In the genomic region with DNA sequence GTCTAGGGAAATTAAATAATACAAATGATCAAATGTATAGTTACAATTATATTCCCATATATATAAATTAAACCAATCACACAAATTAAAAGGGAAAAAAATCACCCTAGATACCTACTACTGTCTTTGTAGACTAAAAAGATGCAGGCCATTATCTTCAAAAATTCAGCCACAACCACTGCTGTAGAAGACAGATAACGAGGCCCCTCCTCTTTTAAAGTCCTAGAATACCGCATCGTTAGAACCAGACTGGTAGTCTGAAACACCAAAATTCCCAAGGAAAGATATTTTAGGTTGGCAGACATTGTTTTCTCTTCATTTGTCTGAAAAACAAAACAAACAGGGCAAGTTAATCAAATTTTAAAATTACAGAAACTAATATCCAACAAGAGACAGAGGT, we compare ENCODE assay signal across 29 mouse cellular contexts. TPM values are rescaled to one million over a fixed set of nuclear protein-coding genes. Genes with fewer than 3 reads are reported as not detected.
DNase-seq lines count a peak whose midpoint lies in the region; ATAC-seq and TF ChIP-seq lines count a peak whose summit lies in the region.
"Had no signal": no experiment of that assay in that cellular context is flagged by ENCODE, and none has a peak within 500 bp of the region (broad histone marks: within the 10 kb centered on the region; RNA-seq: fewer than 3 reads in every experiment).

No protein-coding gene starts in this region.

- TF ChIP-seq EP300 in stomach, postnatal 0 days (optimal IDR thresholded peaks at IDR 0.05), result no peak

- no peaks in the 10 kb centered on the region for H3K4me1 ChIP-seq in stomach, embryonic 15.5 days
- H3K4me1 ChIP-seq in stomach, postnatal 0 days (replicated peaks; ENCODE audit: control insufficient read depth, insufficient read depth), result no peaks in the 10 kb centered on the region
- H3K4me1 ChIP-seq in liver, embryonic 13.5 days (replicated peaks), result peaks cover 44% of the 10 kb centered on the region
- H3K4me1 ChIP-seq: forebrain, embryonic 15.5 days; limb, embryonic 15.5 days; midbrain, embryonic 15.5 days had no signal

- no peak overlapping the region for H3K4me2 ChIP-seq in stomach, embryonic 15.5 days
- H3K4me2 ChIP-seq in stomach, postnatal 0 days (replicated peaks; ENCODE audit: low read depth), result no peak overlapping the region
- H3K4me2 ChIP-seq in liver, embryonic 13.5 days, result peak overlapping the region; percentile 71
- H3K4me2 ChIP-seq: forebrain, embryonic 15.5 days; heart, embryonic 15.5 days; limb, embryonic 15.5 days; midbrain, embryonic 15.5 days had no signal

- H3K36me3 ChIP-seq in stomach, embryonic 15.5 days, result no peaks in the 10 kb centered on the region; the same call in 1 of the 2 replicates
- no peaks in the 10 kb centered on the region; the same call in 1 of the 2 replicates for H3K36me3 ChIP-seq in stomach, postnatal 0 days (ENCODE audit: control insufficient read depth, insufficient read depth, low read length)
- peaks cover 22% of the 10 kb centered on the region for H3K36me3 ChIP-seq in liver, embryonic 13.5 days
- H3K36me3 ChIP-seq: forebrain, embryonic 15.5 days; midbrain, embryonic 15.5 days had no signal

- ATAC-seq in stomach, embryonic 15.5 days (ENCODE audit: insufficient read depth, low FRiP score, low read depth), result peak; percentile 87
- ATAC-seq in stomach, postnatal 0 days (ENCODE audit: low FRiP score, low TSS enrichment), result no peak
- ATAC-seq in common myeloid progenitor, adult 5-6 weeks (replicated peaks; ENCODE audit: low read depth, poor library complexity, severe bottlenecking), result peak; percentile 82
- peak; percentile 89 for ATAC-seq in liver, embryonic 13.5 days (ENCODE audit: low read depth)
- ATAC-seq in inflammation-experienced regulatory T-cells, adult 6 months, result no peak
- ATAC-seq: activated CD4-positive, CD25-positive, alpha-beta regulatory T cell, adult 4 months; forebrain, embryonic 15.5 days; hindbrain, postnatal 0 days; lung, postnatal 0 days; midbrain, embryonic 15.5 days had no signal

- intact Hi-C loops in gastrocnemius, postnatal 36 days (cut with DNase I), result no loop called here

- TF ChIP-seq CTCF in stomach, postnatal 0 days (IDR thresholded peaks at IDR 0.05; ENCODE audit: low read depth), result no peak

- H3K4me3 ChIP-seq in stomach, embryonic 15.5 days (replicated peaks), result no peak overlapping the region
- no peak overlapping the region for H3K4me3 ChIP-seq in stomach, postnatal 0 days (ENCODE audit: low read depth, low read length)
- H3K4me3 ChIP-seq in liver, embryonic 13.5 days (replicated peaks), result peak overlapping the region; percentile 39
- H3K4me3 ChIP-seq: forebrain, embryonic 15.5 days; heart, embryonic 15.5 days; limb, embryonic 15.5 days; megakaryocyte, embryonic 14.5 days; midbrain, embryonic 15.5 days; myocyte had no signal

- H3K9ac ChIP-seq in stomach, embryonic 15.5 days, result no peak overlapping the region
- no peak overlapping the region for H3K9ac ChIP-seq in stomach, postnatal 0 days (ENCODE audit: low read length)
- H3K9ac ChIP-seq in liver, embryonic 13.5 days, result peak overlapping the region; percentile 71
- H3K9ac ChIP-seq: forebrain, embryonic 15.5 days; heart, embryonic 15.5 days; limb, embryonic 15.5 days; midbrain, embryonic 15.5 days had no signal

- H3K27ac ChIP-seq in stomach, embryonic 15.5 days, result no peak overlapping the region
- H3K27ac ChIP-seq in stomach, postnatal 0 days (replicated peaks), result no peak overlapping the region
- H3K27ac ChIP-seq in liver, embryonic 13.5 days, result peak overlapping the region; percentile 98
- H3K27ac ChIP-seq: forebrain, embryonic 15.5 days; heart, embryonic 15.5 days; hindbrain, postnatal 0 days; limb, embryonic 15.5 days; midbrain, embryonic 15.5 days had no signal

- no peak for DNase-seq in stomach, postnatal 0 days (ENCODE audit: low spot score)
- peak; percentile 73 for DNase-seq in liver, embryonic 13.5 days
- DNase-seq in gastrocnemius, postnatal 36 days, result no peak
- no peak for DNase-seq in adrenal gland, postnatal 4 days (ENCODE audit: low spot score in 2 of 2)
- DNase-seq: adrenal gland, postnatal 14 days; cerebellum, adult 2 months; kidney, adult 18-20 months; kidney, postnatal 25 days; right cerebral cortex, postnatal 14 days; thymus, postnatal 25 days had no signal

- H3K9me3 ChIP-seq in stomach, embryonic 15.5 days, result no peaks in the 10 kb centered on the region
- no peaks in the 10 kb centered on the region for H3K9me3 ChIP-seq in stomach, postnatal 0 days (ENCODE audit: control insufficient read depth, low read length)
- H3K9me3 ChIP-seq in liver, embryonic 13.5 days (replicated peaks), result no peaks in the 10 kb centered on the region
- H3K9me3 ChIP-seq: forebrain, embryonic 15.5 days; heart, embryonic 15.5 days; limb, embryonic 15.5 days; megakaryocyte, embryonic 14.5 days; midbrain, embryonic 15.5 days had no signal

- no peaks in the 10 kb centered on the region for H3K27me3 ChIP-seq in stomach, embryonic 15.5 days (replicated peaks)
- H3K27me3 ChIP-seq in stomach, postnatal 0 days (ENCODE audit: control insufficient read depth, insufficient read depth, low read length), result no peaks in the 10 kb centered on the region
- H3K27me3 ChIP-seq in liver, embryonic 13.5 days, result no peaks in the 10 kb centered on the region
- H3K27me3 ChIP-seq: forebrain, embryonic 15.5 days; heart, embryonic 15.5 days; limb, embryonic 15.5 days; megakaryocyte, embryonic 14.5 days; midbrain, embryonic 15.5 days had no signal

- WGBS in stomach, embryonic 15.5 days, result 94% methylated on average over 3 of the region's 3 CpGs
- 88% methylated on average over 3 of the region's 3 CpGs for WGBS in stomach, postnatal 0 days
- WGBS in liver, embryonic 13.5 days (ENCODE audit: insufficient replicate concordance), result 11% methylated on average over 3 of the region's 3 CpGs

RNA-seq across cellular contexts. Expression of a gene that starts 13.3 kb away (rescaled TPM):
- 0.61 TPM in 1 of 2 replicates, not detected in the other for polyA plus RNA-seq in stomach, embryonic 15.5 days (2015; fragmentation: Nextera tagmentation; extraction: Ambion mirVana)
- polyA plus RNA-seq in stomach, postnatal 0 days (2015; fragmentation: Nextera tagmentation; extraction: Ambion mirVana), result not detected in 2 replicates
- not detected in 2 replicates for total RNA-seq in common myeloid progenitor, adult 5-6 weeks (2017)
- not detected in 2 replicates for polyA plus RNA-seq in liver, embryonic 13.5 days (2015; fragmentation: Nextera tagmentation; extraction: Ambion mirVana)
- total RNA-seq in gastrocnemius, postnatal 36 days (2021), result not detected
- 1 to 10 TPM in 1 of 2 experiments, not detected in 1; 1.3 TPM for total RNA-seq in adrenal gland, postnatal 4 days (2021)
- not detected for polyA plus RNA-seq in inflammation-experienced regulatory T-cells, adult 6 months (2017; shearing (Covaris generic))
- total RNA-seq: adrenal gland, postnatal 14 days; hematopoietic stem cell, adult 5-6 weeks; hindbrain, postnatal 0 days; layer of hippocampus, adult 8-10 months; left cerebral cortex, postnatal 25 days had no signal
- polyA plus RNA-seq: activated CD4-positive, CD25-positive, alpha-beta regulatory T cell, adult 4 months; C2C12; cerebellum, adult 2 months; embryonic facial prominence, embryonic 11.5 days; gonadal fat pad, adult 2 months; heart, embryonic 15.5 days; hindbrain, postnatal 0 days; limb, embryonic 15.5 days; lung, postnatal 0 days; midbrain, embryonic 15.5 days; myocyte; neural tube, embryonic 14.5 days had no signal

RNA-seq across cellular contexts. Expression of a gene that starts 18.3 kb away (rescaled TPM):
- polyA plus RNA-seq in stomach, embryonic 15.5 days (2015; fragmentation: Nextera tagmentation; extraction: Ambion mirVana), result 21.5 and 22.3 TPM in 2 replicates
- 25.2 and 25.3 TPM in 2 replicates for polyA plus RNA-seq in stomach, postnatal 0 days (2015; fragmentation: Nextera tagmentation; extraction: Ambion mirVana)
- 49.5 and 52.2 TPM in 2 replicates for total RNA-seq in common myeloid progenitor, adult 5-6 weeks (2017)
- 7.9 and 10.3 TPM in 2 replicates for polyA plus RNA-seq in liver, embryonic 13.5 days (2015; fragmentation: Nextera tagmentation; extraction: Ambion mirVana)
- 1 to 10 TPM; 5.6 to 7.1 TPM for total RNA-seq in gastrocnemius, postnatal 36 days (2021)
- 10 to 100 TPM; 30.9 to 32.5 TPM for total RNA-seq in adrenal gland, postnatal 4 days (2021)
- 1 to 10 TPM; 6.4 to 8.8 (median 7.6) TPM for polyA plus RNA-seq in inflammation-experienced regulatory T-cells, adult 6 months (2017; shearing (Covaris generic))

RNA-seq across cellular contexts. Expression of a gene that starts 31.8 kb away (rescaled TPM):
- 79.5 and 86.6 TPM in 2 replicates for polyA plus RNA-seq in stomach, embryonic 15.5 days (2015; fragmentation: Nextera tagmentation; extraction: Ambion mirVana)
- polyA plus RNA-seq in stomach, postnatal 0 days (2015; fragmentation: Nextera tagmentation; extraction: Ambion mirVana), result 50.4 and 51.1 TPM in 2 replicates
- 84.3 and 91.0 TPM in 2 replicates for total RNA-seq in common myeloid progenitor, adult 5-6 weeks (2017)
- polyA plus RNA-seq in liver, embryonic 13.5 days (2015; fragmentation: Nextera tagmentation; extraction: Ambion mirVana), result 35.5 and 42.8 TPM in 2 replicates
- total RNA-seq in gastrocnemius, postnatal 36 days (2021), result 10 to 100 TPM; 10.2 to 11.0 TPM
- total RNA-seq in adrenal gland, postnatal 4 days (2021), result 10 to 100 TPM; 54.5 to 58.8 TPM
- 10 to 100 TPM; 89.9 to 95.2 (median 94.7) TPM for polyA plus RNA-seq in inflammation-experienced regulatory T-cells, adult 6 months (2017; shearing (Covaris generic))

Comparison
In these comparisons a context has a peak if more than half of its experiments do, and no peak if none do; other contexts are left out.
1. ATAC-seq: peak in stomach, embryonic 15.5 days (single experiment), common myeloid progenitor, adult 5-6 weeks (single experiment) and liver, embryonic 13.5 days (single experiment); none in stomach, postnatal 0 days (single experiment) and inflammation-experienced regulatory T-cells, adult 6 months (single experiment).